Mouse (Mus musculus) myocyte (in vitro differentiated cells): Measurements from ENCODE around the gene Mfsd13b.

Source experiments
- CEBPB ChIP-seq: IDR thresholded peaks from 2 replicates; pipeline ENCODE4 v1.6.1; 2011; ENCODE audit warnings: mild to moderate bottlenecking, moderate library complexity; ENCODE audit not compliant: poor library complexity, insufficient read depth, severe bottlenecking
- POLR2A ChIP-seq: IDR thresholded peaks from one replicate; pipeline ENCODE4 v1.6.1; 2011; ENCODE audit warnings: low read depth, mild to moderate bottlenecking, control low read depth, moderate library complexity; ENCODE audit not compliant: insufficient read length
- POLR2AphosphoS2 ChIP-seq: IDR thresholded peaks from one replicate; pipeline ENCODE4 v1.6.1; 2011; ENCODE audit warnings: low read depth, control low read depth; ENCODE audit not compliant: insufficient read length
- TCF12 ChIP-seq: IDR thresholded peaks from one replicate; pipeline ENCODE4 v1.6.1; 2011; ENCODE audit warnings: mild to moderate bottlenecking, control low read depth; ENCODE audit not compliant: poor library complexity, insufficient read depth, severe bottlenecking
- TCF3 ChIP-seq: IDR thresholded peaks from one replicate; pipeline ENCODE4 v1.6.1; 2011; ENCODE audit warnings: low read depth, control low read depth; ENCODE audit not compliant: insufficient read length

GRCm38 (mm10) chr7:121020277-121020676 lies 38.0 kb downstream of the Mfsd13b start:
- TF ChIP-seq CEBPB (no peak), POLR2A (no peak), POLR2AphosphoS2 (no peak), TCF12 (no peak), TCF3 (no peak)
